Mouse (Mus musculus) cerebellum, adult (tissue): ENCODE results near the gene Ctsl.

Source experiments
- ATAC-seq: cut with Nextera tagmentation; 2 replicates; pipeline ENCODE4 v1.9.2; 2017; ENCODE audit warnings: mild to moderate bottlenecking, moderate library complexity, mixed read lengths; ENCODE audit not compliant: insufficient number of reproducible peaks, low FRiP score, low TSS enrichment

Gene Ctsl

GRCm38 (mm10) chr13:64376472-64376871, 5.8 kb upstream of the Ctsl start:
- ATAC-seq = no peak

GRCm38 (mm10) chr13:64375160-64375559, 4.5 kb upstream of the Ctsl start:
- ATAC-seq = no peak

DNA sequence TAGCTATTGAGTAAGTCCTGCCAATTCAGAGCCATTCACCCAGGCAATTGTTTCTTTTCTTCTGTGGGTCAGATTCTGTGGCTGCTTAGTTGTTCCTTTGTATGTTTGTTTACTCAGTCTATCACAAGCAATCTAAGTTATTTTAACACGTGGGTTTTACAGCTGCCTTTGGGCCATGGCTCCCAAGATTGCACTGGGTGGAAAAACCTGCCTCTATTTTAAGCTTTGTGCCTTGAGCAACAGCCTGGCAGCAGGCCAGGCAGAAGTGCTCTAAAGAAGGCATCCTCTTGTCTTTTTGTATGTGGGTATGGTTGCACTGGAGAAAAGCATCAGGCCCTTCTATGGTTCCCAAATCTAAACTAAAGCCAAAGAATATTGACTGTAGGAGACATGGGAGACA, 3.0 kb upstream of the Ctsl start:
- ATAC-seq = no peak

DNA sequence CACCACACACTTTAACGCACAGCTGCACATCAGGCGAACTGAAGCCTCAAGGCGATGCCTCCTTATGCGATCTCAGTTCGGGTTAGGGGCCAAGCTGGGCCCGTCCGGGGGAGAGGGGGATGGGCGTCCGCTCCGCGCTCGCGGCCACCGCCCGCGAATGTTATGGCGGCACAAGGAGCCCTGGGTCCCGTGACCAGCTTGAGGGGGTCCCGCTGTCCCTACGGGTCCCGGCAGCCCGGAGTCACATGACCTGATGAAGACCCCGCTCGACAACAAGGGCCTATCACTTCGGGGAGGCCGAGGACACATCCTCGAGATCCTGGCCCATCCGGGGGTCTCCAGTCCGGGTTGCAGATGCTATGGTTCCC, 901 bp downstream of the Ctsl start:
- ATAC-seq = peak; percentile 50

- no peak for ATAC-seq
Measured at GRCm38 (mm10) chr13:64368596-64368995, 2.1 kb downstream of the Ctsl start.

DNA sequence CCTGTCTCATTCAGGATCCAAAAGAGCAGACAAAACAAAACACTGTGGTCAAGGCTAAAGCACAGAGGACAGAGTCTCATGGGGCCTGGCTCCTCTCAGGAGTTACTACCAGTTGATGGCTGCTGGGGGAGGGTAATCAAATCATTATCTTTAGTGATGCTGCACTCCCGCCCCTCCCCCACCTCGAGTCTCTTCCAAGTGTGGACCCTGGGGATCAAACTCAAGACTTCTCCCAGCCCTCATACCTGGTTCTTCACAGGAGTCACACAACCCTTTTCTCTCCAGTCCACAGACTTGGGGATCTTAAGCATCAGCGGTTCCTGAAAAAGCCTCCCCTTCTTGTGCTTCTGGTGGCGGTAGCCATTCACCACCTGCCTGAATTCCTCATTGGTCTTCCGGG, 3.1 kb downstream of the Ctsl start:
- ATAC-seq = no peak

GRCm38 (mm10) chr13:64365326-64365725, 5.4 kb downstream of the Ctsl start:
- ATAC-seq = no peak

GRCm38 (mm10) chr13:64364258-64364657, 6.4 kb downstream of the Ctsl start:
- no peak for ATAC-seq

- ATAC-seq = no peak
Measured at GRCm38 (mm10) chr13:64362139-64362538, 8.6 kb downstream of the Ctsl start.

GRCm38 (mm10) chr13:64361020-64361419, 9.7 kb downstream of the Ctsl start:
- ATAC-seq = no peak

- ATAC-seq = peak; percentile 99
Measured at GRCm38 (mm10) chr13:64359702-64360101, 11.0 kb downstream of the Ctsl start.

GRCm38 (mm10) chr13:64358476-64358875, 12.2 kb downstream of the Ctsl start:
- ATAC-seq = no peak

- no peak for ATAC-seq
Measured at GRCm38 (mm10) chr13:64357389-64357788, 13.3 kb downstream of the Ctsl start.

- no peak for ATAC-seq
Measured at GRCm38 (mm10) chr13:64349474-64349873, 21.2 kb downstream of the Ctsl start.

DNA sequence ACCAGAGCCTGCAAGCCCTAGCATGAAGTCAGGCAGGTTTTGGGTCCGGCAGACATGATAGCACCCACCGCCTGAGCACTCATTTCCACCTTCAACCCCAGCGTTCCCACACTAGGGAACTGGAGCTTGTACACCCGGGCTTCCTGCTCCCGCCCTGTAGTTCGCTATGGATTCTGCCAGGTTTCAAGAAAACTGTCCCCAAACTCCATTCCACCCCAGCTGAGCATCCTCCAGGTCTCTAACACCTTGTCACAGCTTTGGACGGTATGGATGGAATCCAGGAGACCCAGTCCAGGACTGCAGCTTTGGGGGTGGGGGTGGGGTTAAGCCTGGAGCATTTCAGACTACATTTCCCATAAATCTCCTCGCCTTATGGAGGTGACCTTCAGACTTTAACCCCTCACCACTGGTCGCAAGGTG, 26.6 kb downstream of the Ctsl start:
- peak; percentile 84 for ATAC-seq

GRCm38 (mm10) chr13:64343598-64343997, 27.1 kb downstream of the Ctsl start:
- peak; percentile 75 for ATAC-seq

GRCm38 (mm10) chr13:64335546-64336132, 35.1 kb downstream of the Ctsl start:
- no peak for ATAC-seq

- no peak for ATAC-seq
Measured at GRCm38 (mm10) chr13:64333102-64333501, 37.6 kb downstream of the Ctsl start.

DNA sequence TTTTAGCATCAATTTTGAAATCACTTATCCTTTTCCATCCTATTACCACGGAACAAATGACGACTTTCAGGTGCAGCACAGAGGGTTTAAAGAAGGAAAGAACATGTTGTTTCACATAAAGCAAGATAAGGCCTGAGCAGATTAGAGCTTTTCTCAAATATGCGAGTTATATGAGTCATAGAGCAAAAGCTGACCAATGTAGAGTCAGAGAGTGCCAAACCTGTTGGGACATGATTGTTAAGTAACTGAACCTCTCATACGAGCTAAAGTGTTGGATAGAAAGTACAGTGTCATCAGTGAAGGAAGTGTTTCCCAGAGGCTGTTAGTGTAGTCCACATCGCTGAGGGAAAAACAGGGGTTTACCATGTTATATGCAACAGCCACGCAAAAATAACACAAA, 38.4 kb downstream of the Ctsl start:
- ATAC-seq = no peak

GRCm38 (mm10) chr13:64322561-64323281, 48.0 kb downstream of the Ctsl start:
- no peak for ATAC-seq

DNA sequence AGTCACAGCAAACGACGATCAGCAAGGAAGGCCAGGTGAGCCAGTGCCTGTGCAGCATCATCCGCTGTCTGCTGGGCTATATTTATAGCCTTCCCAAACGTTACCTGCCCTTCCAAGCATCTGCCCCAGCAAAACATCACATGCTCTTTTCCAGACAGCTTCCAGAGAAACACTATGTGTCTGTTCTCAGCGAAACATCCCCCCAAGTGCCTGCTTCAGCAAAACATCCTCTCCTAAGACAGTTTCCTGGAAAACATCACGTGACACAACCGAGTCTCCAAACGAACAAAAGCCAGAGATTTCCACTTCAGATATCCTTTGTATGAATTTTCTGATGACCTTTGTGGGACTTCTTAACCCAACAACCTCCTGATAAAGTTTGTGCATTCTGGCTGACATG, 50.4 kb downstream of the Ctsl start:
- ATAC-seq = no peak

DNA sequence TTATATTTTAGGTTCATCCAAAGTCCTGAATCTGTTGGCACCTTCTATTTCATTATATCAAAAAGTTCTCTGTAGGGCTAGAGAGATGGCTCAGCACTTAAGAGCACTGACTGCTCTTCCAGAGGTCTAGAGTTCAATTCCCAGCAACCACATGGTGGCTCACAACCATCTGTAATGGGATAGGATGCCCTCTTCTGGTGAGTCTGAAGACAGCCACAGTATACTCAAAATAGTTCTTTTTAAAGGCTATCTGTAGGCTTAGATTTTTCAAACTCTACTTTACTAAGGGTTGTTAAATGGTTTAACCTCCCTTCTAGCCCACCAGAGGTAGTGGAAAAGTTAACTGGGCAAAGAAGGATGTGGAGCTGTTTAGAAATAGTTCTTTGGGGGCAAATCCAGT, 50.9 kb downstream of the Ctsl start:
- no peak for ATAC-seq
